Mouse (Mus musculus) E14TG2a.4 (cell line): ENCODE data around the gene Isoc2b.
A peak's percentile ranks its signal among the peaks of the same experiment; 100 is the strongest.
"Not testable (repeated sequence)": the region's sequence is repeated elsewhere in the genome, so short reads cannot be mapped to it uniquely, and the experiment has no call there.

Experiments
- H3K27me3 ChIP-seq: 2 replicates; pipeline ENCODE4 v1.6.1; 2014; ENCODE audit warnings: low read length, control low read depth; ENCODE audit not compliant: insufficient read depth
- H3K36me3 ChIP-seq: 2 replicates; pipeline ENCODE4 v1.6.1; 2014; ENCODE audit warnings: low read length, control low read depth; ENCODE audit not compliant: insufficient read depth
- H3K4me1 ChIP-seq: replicated peaks from 2 replicates; pipeline ENCODE4 v1.6.1; 2014; ENCODE audit warnings: low read depth, low read length, control low read depth
- H3K4me3 ChIP-seq: replicated peaks from 2 replicates; pipeline ENCODE4 v1.5.1; 2014; ENCODE audit warnings: mild to moderate bottlenecking, low read length
- H3K9me3 ChIP-seq: 2 replicates; pipeline ENCODE4 v1.6.1; 2014; ENCODE audit warnings: low read length, control low read depth
- CTCF ChIP-seq: conservative IDR thresholded peaks from 2 replicates; pipeline ENCODE4 v1.5.1; 2014; ENCODE audit warnings: low read length
- NANOG ChIP-seq: IDR thresholded peaks from 2 replicates; pipeline ENCODE4 v1.6.1; 2014; ENCODE audit warnings: borderline replicate concordance, low read length, mixed read lengths
- POU5F1 ChIP-seq: IDR thresholded peaks from 2 replicates; pipeline ENCODE4 v1.6.1; 2014; ENCODE audit warnings: low read length, borderline replicate concordance

Gene Isoc2b

GRCm38 (mm10) chr7:4830476-4830875, 39.6 kb downstream of the Isoc2b start:
- TF ChIP-seq CTCF (no peak), POU5F1 (no peak), NANOG (no peak)
- Histone ChIP-seq H3K9me3 (no peaks in the 10 kb centered on the region), H3K27me3 (peaks cover 27% of the 10 kb centered on the region), H3K4me1 (peaks cover 64% of the 10 kb centered on the region), H3K36me3 (peaks cover 31% of the 10 kb centered on the region), H3K4me3 (peak overlapping the region; percentile 37)

GRCm38 (mm10) chr7:4825365-4825764, 44.7 kb downstream of the Isoc2b start:
- Histone ChIP-seq H3K4me1 (peaks cover 86% of the 10 kb centered on the region), H3K9me3 (no peaks in the 10 kb centered on the region), H3K27me3 (no peaks in the 10 kb centered on the region), H3K36me3 (peaks cover 22% of the 10 kb centered on the region), H3K4me3 (peak overlapping the region; percentile 64)
- TF ChIP-seq POU5F1 (no peak), CTCF (no peak), NANOG (peak; percentile 21; the same call in 1 of the 2 replicates)

- no peaks in the 10 kb centered on the region for H3K27me3 ChIP-seq
- peak overlapping the region; percentile 43 for H3K4me3 ChIP-seq
- H3K4me1 ChIP-seq: peaks cover 91% of the 10 kb centered on the region
- TF ChIP-seq NANOG (no peak), CTCF (no peak), POU5F1 (no peak)
- H3K36me3 ChIP-seq: no peaks in the 10 kb centered on the region
- no peaks in the 10 kb centered on the region for H3K9me3 ChIP-seq
Observed at GRCm38 (mm10) chr7:4822162-4822907, 47.7 kb downstream of the Isoc2b start.

- H3K27me3 ChIP-seq: no peaks in the 10 kb centered on the region
- TF ChIP-seq POU5F1 (no peak), NANOG (no peak), CTCF (no peak)
- H3K4me3 ChIP-seq: peak overlapping the region; percentile 2; the same call in 1 of the 2 replicates
- H3K9me3 ChIP-seq: no peaks in the 10 kb centered on the region
- peaks cover 90% of the 10 kb centered on the region for H3K4me1 ChIP-seq
- H3K36me3 ChIP-seq: no peaks in the 10 kb centered on the region
Observed at GRCm38 (mm10) chr7:4821690-4822089, 48.4 kb downstream of the Isoc2b start.

GRCm38 (mm10) chr7:4820925-4821324, 49.1 kb downstream of the Isoc2b start:
- not testable (repeated sequence) for H3K27me3 ChIP-seq, H3K36me3 ChIP-seq, H3K9me3 ChIP-seq
- Histone ChIP-seq H3K4me1 (peaks cover 87% of the 10 kb centered on the region), H3K4me3 (peak overlapping the region; percentile 2; the same call in 1 of the 2 replicates)
- peak; percentile 59; the same call in 1 of the 2 replicates for TF ChIP-seq NANOG
- TF ChIP-seq POU5F1: peak; percentile 64; the same call in 1 of the 2 replicates

- Histone ChIP-seq H3K27me3 (no peaks in the 10 kb centered on the region), H3K36me3 (peaks cover 20% of the 10 kb centered on the region), H3K4me3 (no peak overlapping the region), H3K4me1 (peaks cover 69% of the 10 kb centered on the region), H3K9me3 (no peaks in the 10 kb centered on the region)
- TF ChIP-seq CTCF: no peak
- no peak for TF ChIP-seq POU5F1
- TF ChIP-seq NANOG: no peak
Observed at GRCm38 (mm10) chr7:4816559-4816958, 53.5 kb downstream of the Isoc2b start.

- Histone ChIP-seq H3K4me1 (peaks cover 72% of the 10 kb centered on the region), H3K27me3 (no peaks in the 10 kb centered on the region), H3K36me3 (peaks cover 54% of the 10 kb centered on the region), H3K9me3 (no peaks in the 10 kb centered on the region), H3K4me3 (peak overlapping the region; percentile 87)
- no peak for TF ChIP-seq NANOG
- no peak for TF ChIP-seq POU5F1
- TF ChIP-seq CTCF: no peak
Observed at GRCm38 (mm10) chr7:4813105-4813791, 56.8 kb downstream of the Isoc2b start.

GRCm38 (mm10) chr7:4812303-4813104, 57.6 kb downstream of the Isoc2b start, which contains the start of gene Ube2s:
Gene Ube2s, minus strand, starts transcription at chr7:4812590.
- H3K36me3 ChIP-seq: peaks cover 58% of the 10 kb centered on the region
- no peaks in the 10 kb centered on the region for H3K27me3 ChIP-seq
- H3K4me1 ChIP-seq: peaks cover 68% of the 10 kb centered on the region
- peak within 1 kb of the TSS; percentile 100 for H3K4me3 ChIP-seq
- no peaks in the 10 kb centered on the region for H3K9me3 ChIP-seq
- TF ChIP-seq CTCF: no peak
- TF ChIP-seq POU5F1: no peak
- TF ChIP-seq NANOG: no peak
